Mouse (Mus musculus) testis, adult 2 months (tissue): Measurements from ENCODE around the gene Btaf1.

Source experiments
- CTCF ChIP-seq: fragments of 200-500 bp; IDR thresholded peaks from 2 replicates; pipeline ENCODE4 v1.5.1; 2012; ENCODE audit warnings: low read depth, mild to moderate bottlenecking, inconsistent platforms, low read length, moderate library complexity; ENCODE audit not compliant: control insufficient read depth, insufficient read depth, insufficient replicate concordance
- POLR2A ChIP-seq: fragments of 200-500 bp; IDR thresholded peaks from 2 replicates; pipeline ENCODE4 v1.6.1; 2012; ENCODE audit warnings: low read depth, mild to moderate bottlenecking, inconsistent platforms, low read length, moderate library complexity; ENCODE audit not compliant: control insufficient read depth

DNA sequence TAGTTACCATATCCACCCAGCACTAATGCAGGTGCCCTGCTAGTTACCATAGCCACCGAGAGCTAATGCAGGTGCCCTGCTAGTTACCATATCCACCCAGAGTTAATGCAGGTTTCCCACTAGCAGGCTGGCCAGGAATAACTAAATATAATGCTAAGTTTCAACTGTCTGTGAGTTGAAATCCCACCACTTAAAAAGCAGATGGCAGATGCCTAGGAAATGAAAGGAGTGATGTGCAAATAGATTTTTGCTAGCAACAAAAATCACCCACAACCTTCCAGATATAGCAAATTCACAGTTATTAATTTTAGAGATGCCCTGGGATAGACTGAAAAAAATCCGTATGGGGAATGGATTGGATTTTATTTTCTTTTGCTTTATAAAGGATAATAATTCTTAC, 106.5 kb downstream of the Btaf1 start:
- TF ChIP-seq CTCF (no peak), POLR2A (no peak)
